Mouse (Mus musculus) CH12.LX (cell line): ENCODE measurements around the gene Tyk2. TPM values are rescaled to one million over a fixed set of nuclear protein-coding genes. Genes with fewer than 3 reads are reported as not detected.

Source experiments
- DNase-seq: peaks from one replicate; pipeline ENCODE4 v3.0.0-alpha.2; 2013; ENCODE audit errors: extremely low read depth
- H3K27ac ChIP-seq: 2 replicates; pipeline ENCODE4 v1.5.1; 2012; ENCODE audit warnings: low read depth, mild to moderate bottlenecking, control low read depth, moderate library complexity; ENCODE audit not compliant: insufficient read depth
- H3K27me3 ChIP-seq: replicated peaks from 2 replicates; pipeline ENCODE3; 2012; ENCODE audit warnings: inconsistent platforms
- H3K36me3 ChIP-seq, 2 experiments: replicated peaks in 1 of 2; 2 replicates each; pipeline versions ENCODE3 to v1.6.1; 2012; ENCODE audit warnings: inconsistent platforms in 1 of 2, low read length in 1 of 2, mild to moderate bottlenecking in 1 of 2, mixed read lengths in 1 of 2, moderate library complexity in 1 of 2; ENCODE audit not compliant: control insufficient read depth in 1 of 2, insufficient read depth in 1 of 2
- H3K4me1 ChIP-seq, 2 experiments: 2 replicates each; pipeline ENCODE4 v1.6.1; 2012; ENCODE audit warnings: inconsistent platforms in 1 of 2, moderate library complexity in 1 of 2; ENCODE audit not compliant: insufficient read depth in 2 of 2, control insufficient read depth in 1 of 2
- H3K4me2 ChIP-seq: 2 replicates; pipeline ENCODE4 v1.6.1; 2012; ENCODE audit warnings: low read depth, mild to moderate bottlenecking, control low read depth; ENCODE audit not compliant: poor library complexity, insufficient read depth, severe bottlenecking
- H3K4me3 ChIP-seq, 3 experiments: fragments of 150-350 bp in 1 of 3; sonication (generic) in 1 of 3; replicated peaks in 1 of 3; 2 replicates each; pipeline versions ENCODE3 to v1.5.1; 2011 to 2012; ENCODE audit warnings: low read depth in 2 of 3, low read length in 2 of 3, mild to moderate bottlenecking in 2 of 3, moderate library complexity in 2 of 3, control low read depth in 1 of 3, improper control_type of control experiment in 1 of 3, inconsistent platforms in 1 of 3, mixed read lengths in 1 of 3; ENCODE audit not compliant: poor library complexity in 1 of 3
- H3K79me2 ChIP-seq: replicated peaks from 2 replicates; pipeline ENCODE4 v1.6.1; 2012; ENCODE audit warnings: mild to moderate bottlenecking, moderate library complexity; ENCODE audit not compliant: control insufficient read depth, poor library complexity, insufficient read depth, severe bottlenecking; ENCODE audit errors: extremely low read depth
- H3K9ac ChIP-seq: 2 replicates; pipeline ENCODE4 v1.6.1; 2012; ENCODE audit warnings: low read depth, mild to moderate bottlenecking, control low read depth, moderate library complexity; ENCODE audit not compliant: insufficient read depth
- H3K9me3 ChIP-seq: replicated peaks from 2 replicates; pipeline ENCODE3; 2012; ENCODE audit warnings: low read length, inconsistent platforms, mixed read lengths
- BHLHE40 ChIP-seq: IDR thresholded peaks from 2 replicates; pipeline ENCODE4 v1.6.1; 2011; ENCODE audit warnings: mild to moderate bottlenecking, low read depth, low read length, improper control_type of control experiment
- CHD1 ChIP-seq: IDR thresholded peaks from 2 replicates; pipeline ENCODE4 v1.6.1; 2012; ENCODE audit warnings: low read depth, low read length, improper control_type of control experiment, inconsistent platforms
- CHD2 ChIP-seq: IDR thresholded peaks from 2 replicates; pipeline ENCODE4 v1.6.1; 2011; ENCODE audit warnings: low read length, improper control_type of control experiment
- CTCF ChIP-seq, 2 experiments: IDR thresholded peaks in 1 of 2; conservative IDR thresholded peaks in 1 of 2; 2 replicates each; pipeline ENCODE4 v1.5.1; 2011 to 2012; ENCODE audit warnings: low read depth in 2 of 2, low read length in 2 of 2, improper control_type of control experiment in 1 of 2, inconsistent platforms in 1 of 2, mild to moderate bottlenecking in 1 of 2, moderate library complexity in 1 of 2
- E2F4 ChIP-seq: IDR thresholded peaks from 2 replicates; pipeline ENCODE4 v1.6.1; 2011; ENCODE audit warnings: low read depth, low read length, improper control_type of control experiment; ENCODE audit not compliant: insufficient replicate concordance
- IRF4 ChIP-seq: IDR thresholded peaks from 2 replicates; pipeline ENCODE4 v1.6.1; 2014; ENCODE audit warnings: low read depth, mild to moderate bottlenecking, inconsistent platforms, low read length, improper control_type of control experiment
- MAFK ChIP-seq: IDR thresholded peaks from 2 replicates; pipeline ENCODE4 v1.6.1; 2011; ENCODE audit warnings: low read length, improper control_type of control experiment; ENCODE audit not compliant: insufficient replicate concordance
- MAX ChIP-seq: IDR thresholded peaks from 2 replicates; pipeline ENCODE4 v1.6.1; 2011; ENCODE audit warnings: low read length, improper control_type of control experiment
- MXI1 ChIP-seq: IDR thresholded peaks from 2 replicates; pipeline ENCODE4 v1.6.1; 2011; ENCODE audit warnings: mild to moderate bottlenecking, low read depth, low read length, improper control_type of control experiment
- MYC ChIP-seq: IDR thresholded peaks from 2 replicates; pipeline ENCODE4 v1.6.1; 2011; ENCODE audit warnings: low read depth, mild to moderate bottlenecking, improper control_type of control experiment, low read length
- NELFE ChIP-seq: IDR thresholded peaks from 2 replicates; pipeline ENCODE4 v1.6.1; 2011; ENCODE audit warnings: low read depth, low read length, improper control_type of control experiment
- NRF1 ChIP-seq: IDR thresholded peaks from 2 replicates; pipeline ENCODE4 v1.6.1; 2014; ENCODE audit warnings: low read depth, mild to moderate bottlenecking, inconsistent platforms, low read length, improper control_type of control experiment, moderate library complexity
- POLR2AphosphoS2 ChIP-seq: IDR thresholded peaks from 2 replicates; pipeline ENCODE4 v1.6.1; 2011; ENCODE audit warnings: low read depth, low read length, improper control_type of control experiment
- SIN3A ChIP-seq: IDR thresholded peaks from 2 replicates; pipeline ENCODE4 v1.6.1; 2012; ENCODE audit warnings: low read length, improper control_type of control experiment, inconsistent platforms
- TBP ChIP-seq: conservative IDR thresholded peaks from 2 replicates; pipeline ENCODE4 v1.6.1; 2011; ENCODE audit warnings: low read depth, low read length, improper control_type of control experiment
- UBTF ChIP-seq: IDR thresholded peaks from 2 replicates; pipeline ENCODE4 v1.6.1; 2012; ENCODE audit warnings: low read depth, mild to moderate bottlenecking, inconsistent platforms, low read length, improper control_type of control experiment, moderate library complexity
- USF1 ChIP-seq: IDR thresholded peaks from 2 replicates; pipeline ENCODE4 v1.6.1; 2014; ENCODE audit warnings: low read depth, mild to moderate bottlenecking, inconsistent platforms, low read length, improper control_type of control experiment
- ZC3H11A ChIP-seq: IDR thresholded peaks from 2 replicates; pipeline ENCODE4 v1.6.1; 2012; ENCODE audit warnings: low read depth, mild to moderate bottlenecking, inconsistent platforms, low read length, improper control_type of control experiment
- ZKSCAN1 ChIP-seq: IDR thresholded peaks from 2 replicates; pipeline ENCODE4 v1.6.1; 2012; ENCODE audit warnings: low read depth, inconsistent platforms, low read length, improper control_type of control experiment, borderline replicate concordance
- ZMIZ1 ChIP-seq: IDR thresholded peaks from 2 replicates; pipeline ENCODE4 v1.6.1; 2012; ENCODE audit warnings: low read depth, mild to moderate bottlenecking, inconsistent platforms, low read length, improper control_type of control experiment
- ZNF384 ChIP-seq: IDR thresholded peaks from 2 replicates; pipeline ENCODE4 v1.6.1; 2012; ENCODE audit warnings: low read depth, low read length, improper control_type of control experiment, inconsistent platforms
- dilution Hi-C: fragments of 300-500 bp; cut with MboI; formaldehyde crosslinking; loops from 2 replicates; pipeline ENCODE4 v1.14.3; 2020; ENCODE audit warnings: low sequenced_read_pairs; ENCODE audit not compliant: extremely low pct_unique_long_range_greater_than_20kb, extremely low pct_ligation_motif_present
- in situ Hi-C: fragments of 300-500 bp; cut with MboI; formaldehyde crosslinking; loops from 3 replicates; pipeline ENCODE4 v1.14.3; 2019; ENCODE audit warnings: low sequenced_read_pairs, low pct_ligation_motif_present, low pct_unique_long_range_greater_than_20kb, mixed read lengths
- polyA plus RNA-seq: library from polyadenylated mRNA; unstranded; fragments of >175 nt; gene quantifications from 2 replicates; pipeline ENCODE4 v1.2.1, GENCODE M21; 2012; ENCODE audit warnings: low read depth; ENCODE audit not compliant: insufficient read length
- total RNA-seq, 2 experiments: library from RNA; depleted of rRNA; stranded (reverse); fragments of 300-350 nt in 1 of 2; fragments of >200 nt in 1 of 2; gene quantifications; 2 replicates each; pipeline ENCODE4 v1.2.3; 2012 to 2014

Tyk2 gene
- total and polyA plus RNA-seq, 3 experiments, result 40.6 to 80.0 (median 49.6) TPM

DNA sequence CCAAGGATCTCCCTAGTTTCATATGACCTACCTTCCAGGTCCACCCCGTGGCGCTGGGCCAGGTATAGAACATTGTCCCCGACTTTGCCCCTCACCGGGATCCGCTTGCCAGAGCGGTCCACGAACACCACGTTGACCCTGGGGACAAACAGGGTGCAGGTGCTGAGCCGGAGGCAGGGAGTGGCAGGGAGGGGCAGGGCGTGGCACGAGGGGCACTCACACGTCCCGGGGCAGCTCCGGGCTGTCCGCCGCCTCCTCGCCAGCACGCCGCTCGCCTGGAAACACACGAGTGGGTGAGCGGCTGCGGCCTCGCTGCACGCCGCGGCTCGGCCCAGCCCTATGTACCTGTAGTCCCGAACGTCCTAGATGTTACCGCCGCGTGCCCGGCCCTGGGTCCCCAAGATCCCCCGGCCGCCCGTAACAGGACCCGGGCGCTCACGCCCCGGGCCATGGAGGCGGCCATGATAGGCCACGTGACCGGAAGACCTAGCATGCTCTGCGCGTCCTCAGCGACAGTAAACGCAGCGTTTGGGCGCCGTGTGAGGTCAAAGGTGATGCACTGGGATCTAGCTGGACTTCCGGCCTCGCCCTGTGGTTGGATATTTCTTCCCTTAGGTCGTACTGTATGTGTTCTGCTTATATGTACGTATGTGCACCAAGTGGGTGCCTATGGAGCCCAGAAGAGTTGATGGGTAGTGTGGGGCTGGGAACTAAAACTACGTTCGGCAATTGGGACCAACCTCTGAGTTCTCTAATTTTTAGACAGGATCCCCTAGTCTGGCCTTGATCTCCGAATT lies 57.8 kb downstream of the Tyk2 start, which contains the start of the genes Gm49373 and Fdx1l (continued):
- TF ChIP-seq TBP (0 out of 2 replicates have a peak, but pooled peaks have one; percentile 36), MAX (peak; percentile 99), BHLHE40 (peak; percentile 96), UBTF (peak; percentile 64), USF1 (peak; percentile 98), IRF4 (peak; percentile 71), CHD1 (peak; percentile 79; the same call in 1 of the 2 replicates), NELFE (peak; percentile 84), MXI1 (peak; percentile 99), CTCF (conservative IDR thresholded peaks at IDR 0.05 in 1 of 2, IDR thresholded peaks at IDR 0.05 in 1 of 2; ENCODE audit: low read depth in 2 of 2, low read length in 2 of 2) (no peak), ZKSCAN1 (no peak), E2F4 (no peak), ZMIZ1 (peak; percentile 85), POLR2AphosphoS2 (peak; percentile 100), MAFK (no peak), ZC3H11A (no peak), CHD2 (peak; percentile 87), ZNF384 (no peak)

DNA sequence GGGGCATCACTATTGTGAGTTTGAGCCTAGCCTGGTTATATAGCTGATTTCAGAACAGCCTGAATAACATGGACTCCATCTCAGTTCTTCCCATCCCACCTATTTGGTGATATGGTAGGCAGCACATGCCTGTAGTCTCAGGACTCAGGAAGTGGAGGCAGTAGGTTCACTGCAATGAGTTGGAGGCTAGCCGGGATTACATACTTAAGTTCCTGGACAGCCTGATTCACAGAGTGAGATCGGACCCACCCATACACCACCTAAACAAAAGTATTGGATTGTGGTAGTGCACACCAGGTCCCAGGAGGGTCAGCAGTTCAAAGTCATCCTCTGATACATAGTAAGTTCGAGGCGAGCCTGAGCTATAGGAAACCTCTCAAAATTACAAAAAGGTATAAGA lies 58.4 kb downstream of the Tyk2 start:
- Histone ChIP-seq H3K4me3 (peak overlapping the region; percentile 90 to 98 (median 96)), H3K4me2 (peak overlapping the region; percentile 85), H3K27me3 (no peaks in the 10 kb centered on the region), H3K4me1 (peaks cover 8 to 29% of the 10 kb centered on the region in 2 experiments), H3K36me3 (peaks cover 53 to 74% of the 10 kb centered on the region in 2 experiments), H3K79me2 (peaks cover 35% of the 10 kb centered on the region), H3K9ac (peak overlapping the region; percentile 88), H3K27ac (peak overlapping the region; percentile 26; the same call in 1 of the 2 replicates), H3K9me3 (no peaks in the 10 kb centered on the region)
- TF ChIP-seq NRF1 (no peak), IRF4 (no peak), UBTF (no peak), TBP (no peak), SIN3A (peak; percentile 9; the same call in 1 of the 2 replicates), ZMIZ1 (no peak), POLR2AphosphoS2 (no peak), MYC (peak; percentile 17; the same call in 1 of the 2 replicates), CHD2 (no peak), ZNF384 (no peak)
- in situ Hi-C loops (loop anchor here (5.0 kb wide), 1 partner anchor 45 kb away; the partner anchor contains the start of gene Icam4), dilution Hi-C loops (no loop called here)
- peak; percentile 29 for DNase-seq
